Mouse (Mus musculus) limb, embryonic 12.5 days (tissue): ENCODE results near the gene Disc1. TPM values are rescaled to one million over a fixed set of nuclear protein-coding genes. Genes with fewer than 3 reads are reported as not detected.
A peak's percentile ranks its signal among the peaks of the same experiment; 100 is the strongest.

Experiments used
- ATAC-seq: fragments of 200-750 bp; cut with Nextera tagmentation; 2 replicates; pipeline ENCODE4 v1.8.0; 2017; ENCODE audit warnings: low read depth, moderate TSS enrichment; ENCODE audit not compliant: insufficient number of reproducible peaks, insufficient read depth, low FRiP score, low TSS enrichment
- H3K27ac ChIP-seq: fragments of 300-500 bp; sonication (generic); 2 replicates; pipeline ENCODE4 v1.5.1; 2016; ENCODE audit warnings: mild to moderate bottlenecking, moderate library complexity
- H3K27me3 ChIP-seq: fragments of 300-500 bp; sonication (generic); 2 replicates; pipeline ENCODE4 v1.6.1; 2016; ENCODE audit warnings: mild to moderate bottlenecking, moderate library complexity
- H3K36me3 ChIP-seq: fragments of 300-500 bp; sonication (generic); 2 replicates; pipeline ENCODE4 v1.6.1; 2016; ENCODE audit warnings: mild to moderate bottlenecking, moderate library complexity
- H3K4me1 ChIP-seq: fragments of 300-500 bp; sonication (generic); replicated peaks from 2 replicates; pipeline ENCODE4 v1.6.1; 2016
- H3K4me2 ChIP-seq: fragments of 300-500 bp; sonication (generic); 2 replicates; pipeline ENCODE4 v1.6.1; 2016; ENCODE audit warnings: mild to moderate bottlenecking, moderate library complexity
- H3K4me3 ChIP-seq: fragments of 300-500 bp; sonication (generic); replicated peaks from 2 replicates; pipeline ENCODE4 v1.5.1; 2016; ENCODE audit warnings: mild to moderate bottlenecking
- H3K9ac ChIP-seq: fragments of 300-500 bp; sonication (generic); replicated peaks from 2 replicates; pipeline ENCODE4 v1.6.1; 2016; ENCODE audit warnings: mild to moderate bottlenecking, moderate library complexity
- H3K9me3 ChIP-seq: fragments of 300-500 bp; sonication (generic); 2 replicates; pipeline ENCODE4 v1.6.1; 2016; ENCODE audit warnings: mild to moderate bottlenecking, moderate library complexity
- WGBS: fragments of 180-500 bp; shearing (Covaris S2); methylation state at CpG from one replicate; pipeline ENCODE4 v1.1.7; 2016; 5-methylcytosine and 5-hydroxymethylcytosine counted together
- polyA plus RNA-seq: library from polyadenylated mRNA; unstranded; fragments of >200 nt; fragmentation: Nextera tagmentation; extraction: Ambion mirVana; gene quantifications from 2 replicates; pipeline ENCODE4 v1.2.1, GENCODE M21; 2016

Gene Disc1
- polyA plus RNA-seq, 1 experiment from 2014 or later: 2.0 TPM

DNA sequence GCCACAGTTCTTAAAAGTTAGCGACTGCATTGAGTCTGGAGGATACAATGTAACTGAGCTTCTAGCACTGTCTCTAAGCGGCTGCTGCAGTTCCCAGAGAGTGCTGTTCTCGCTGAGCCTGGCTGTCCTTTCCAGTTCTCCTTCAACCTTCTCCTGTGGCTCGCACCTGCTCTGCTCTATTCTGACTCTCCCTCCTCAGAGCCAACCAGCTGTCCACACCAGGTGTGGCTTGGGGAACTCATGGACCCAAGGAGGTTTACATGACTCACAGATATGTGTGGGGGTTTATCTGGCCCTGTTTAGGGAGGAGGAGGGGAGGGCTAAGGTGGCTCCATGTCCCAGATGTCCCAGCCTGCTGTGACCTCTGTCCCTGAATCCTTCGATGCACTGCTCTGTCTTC, 217.4 kb downstream of the Disc1 start:
- Histone ChIP-seq H3K4me1 (no peaks in the 10 kb centered on the region), H3K4me2 (no peak overlapping the region), H3K4me3 (no peak overlapping the region), H3K27me3 (no peaks in the 10 kb centered on the region), H3K9ac (no peak overlapping the region), H3K27ac (no peak overlapping the region), H3K9me3 (0 out of 2 replicates have a peak, but pooled peaks cover 9% of the 10 kb centered on the region), H3K36me3 (no peaks in the 10 kb centered on the region)
- ATAC-seq: no peak
- WGBS: 71% methylated on average over 5 of the region's 5 CpGs

DNA sequence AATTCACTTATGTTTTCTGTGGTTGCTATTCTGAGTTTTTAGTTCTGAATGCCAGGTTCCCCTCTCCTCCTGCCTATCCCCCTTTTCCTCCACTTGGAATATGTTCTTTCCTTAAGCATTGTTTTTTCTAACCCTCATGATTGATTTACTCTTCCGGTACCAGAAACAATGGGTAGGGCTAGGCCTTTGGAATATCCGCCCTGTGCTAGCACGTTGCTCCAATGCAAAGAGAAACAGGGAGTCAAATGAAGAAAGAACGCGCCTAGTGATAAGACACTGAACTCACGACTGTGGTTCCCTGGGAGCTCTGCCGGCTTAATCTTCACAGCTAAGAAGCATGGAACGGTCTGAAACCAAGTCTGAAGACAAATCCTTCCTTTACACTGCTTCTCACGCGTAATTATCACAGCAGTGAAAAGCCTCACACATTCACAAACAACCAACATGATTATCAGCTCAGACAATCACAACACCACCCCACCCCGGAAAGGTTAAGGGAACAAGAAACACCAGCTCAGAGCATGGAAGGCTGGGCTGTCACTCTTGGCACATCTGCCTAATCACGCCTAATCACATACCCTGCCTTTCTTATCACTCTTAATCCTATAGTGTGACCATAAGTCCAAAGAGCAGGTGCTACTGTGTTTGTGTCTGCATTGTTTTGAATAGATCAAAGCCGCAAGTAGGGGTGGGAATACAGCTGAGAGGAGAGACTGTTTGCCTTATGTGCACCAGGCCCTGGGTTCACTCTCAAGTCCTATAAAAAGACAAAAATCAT, 218.3 kb downstream of the Disc1 start:
- 78% methylated on average over 13 of the region's 13 CpGs for WGBS
- Histone ChIP-seq H3K4me2 (no peak overlapping the region), H3K27ac (no peak overlapping the region)

DNA sequence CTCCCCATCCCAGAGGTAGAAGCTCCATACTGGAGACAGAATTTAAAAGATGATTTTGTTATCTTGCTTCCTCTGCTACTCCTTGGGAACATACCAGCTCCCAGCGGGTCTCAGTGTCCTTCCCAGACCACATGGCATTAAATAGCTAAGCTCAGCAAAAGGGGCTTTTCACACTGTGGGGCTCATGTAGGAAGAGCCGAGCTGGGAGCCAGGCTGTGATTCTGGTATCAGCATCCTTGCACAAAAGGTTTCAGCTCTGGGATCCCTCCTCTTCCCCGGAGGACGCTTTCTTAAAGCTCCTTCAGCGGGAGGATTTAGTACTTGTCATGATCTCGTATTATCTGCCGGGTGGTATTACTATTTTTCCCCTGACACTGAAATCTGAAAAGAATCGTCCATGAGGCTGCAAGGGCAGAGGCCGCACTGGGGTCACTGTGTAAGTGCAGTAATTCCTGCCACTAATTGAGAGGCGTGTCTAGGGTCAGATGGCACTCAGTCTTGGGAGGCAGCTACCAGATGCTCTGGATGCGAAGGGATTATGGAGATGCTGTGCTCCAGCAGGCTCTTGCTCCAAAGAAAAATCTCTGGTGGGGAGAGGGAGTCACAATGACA, 223.2 kb downstream of the Disc1 start:
- Histone ChIP-seq H3K4me3 (no peak overlapping the region), H3K27me3 (no peaks in the 10 kb centered on the region), H3K9me3 (0 out of 2 replicates have a peak, but pooled peaks cover 9% of the 10 kb centered on the region), H3K4me2 (no peak overlapping the region), H3K36me3 (no peaks in the 10 kb centered on the region), H3K9ac (no peak overlapping the region), H3K27ac (no peak overlapping the region), H3K4me1 (peaks cover 25% of the 10 kb centered on the region)
- WGBS: 7% methylated on average over 11 of the region's 11 CpGs
- ATAC-seq: no peak

More for the DNA sequence above, 218.3 kb downstream of the Disc1 start:
- H3K9ac ChIP-seq: no peak overlapping the region
- no peaks in the 10 kb centered on the region for H3K27me3 ChIP-seq
- ATAC-seq: no peak
- peaks cover 3% of the 10 kb centered on the region; the same call in 1 of the 2 replicates for H3K4me1 ChIP-seq
- no peak overlapping the region for H3K4me3 ChIP-seq
- H3K9me3 ChIP-seq: 0 out of 2 replicates have a peak, but pooled peaks cover 9% of the 10 kb centered on the region
- no peaks in the 10 kb centered on the region for H3K36me3 ChIP-seq

DNA sequence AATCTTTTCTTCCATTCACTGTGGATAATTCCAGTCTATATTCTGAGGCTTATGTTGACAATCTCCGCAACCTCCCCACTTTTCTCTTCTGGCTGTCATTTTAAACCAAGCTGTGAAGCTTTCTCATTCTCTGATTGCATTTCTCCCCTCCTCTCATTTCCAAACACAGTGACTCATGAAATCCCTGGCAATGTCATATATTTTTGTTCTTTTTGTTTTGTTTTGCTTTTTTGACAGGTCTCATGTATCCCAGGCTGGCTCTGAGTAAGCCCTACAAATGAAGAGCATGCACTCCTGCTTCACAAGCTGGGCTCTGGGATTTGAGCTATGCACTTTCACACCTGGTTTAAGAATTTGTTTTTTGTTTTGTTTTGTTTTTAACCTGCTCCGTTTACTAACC, 225.2 kb downstream of the Disc1 start:
- Histone ChIP-seq H3K27me3 (peaks cover 3% of the 10 kb centered on the region; the same call in 1 of the 2 replicates), H3K4me1 (peaks cover 40% of the 10 kb centered on the region)

DNA sequence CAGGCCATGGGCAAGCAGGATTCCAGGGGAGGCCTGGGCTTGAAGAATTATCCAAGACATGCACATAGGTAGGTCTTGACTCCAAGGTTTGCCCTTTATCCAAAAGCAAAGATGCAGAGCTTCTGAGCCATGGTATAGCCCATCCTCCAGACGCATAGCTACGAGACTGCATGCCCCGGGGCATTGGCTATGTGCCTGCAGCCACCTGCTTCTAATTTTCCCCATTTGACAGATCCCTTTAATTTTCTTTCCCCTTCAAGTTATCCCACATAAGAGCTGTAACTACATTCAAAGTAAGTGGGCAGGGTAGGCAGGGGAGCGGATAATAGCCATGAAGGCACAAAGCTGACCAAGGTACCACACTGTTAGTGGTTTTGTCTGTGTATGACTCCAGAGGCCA, 225.9 kb downstream of the Disc1 start:
- Histone ChIP-seq H3K36me3 (no peaks in the 10 kb centered on the region), H3K4me1 (peaks cover 45% of the 10 kb centered on the region), H3K9me3 (0 out of 2 replicates have a peak, but pooled peaks cover 6% of the 10 kb centered on the region), H3K27me3 (peaks cover 3% of the 10 kb centered on the region; the same call in 1 of the 2 replicates), H3K4me2 (no peak overlapping the region), H3K4me3 (no peak overlapping the region), H3K9ac (no peak overlapping the region), H3K27ac (no peak overlapping the region)
- WGBS: 19% methylated on average over 4 of the region's 4 CpGs
- no peak for ATAC-seq

More for the DNA sequence above, 225.2 kb downstream of the Disc1 start:
- WGBS: 85% methylated on average over 2 of the region's 2 CpGs
- Histone ChIP-seq H3K4me3 (no peak overlapping the region), H3K9ac (no peak overlapping the region), H3K36me3 (no peaks in the 10 kb centered on the region), H3K27ac (no peak overlapping the region), H3K9me3 (0 out of 2 replicates have a peak, but pooled peaks cover 9% of the 10 kb centered on the region), H3K4me2 (no peak overlapping the region)
- no peak for ATAC-seq

DNA sequence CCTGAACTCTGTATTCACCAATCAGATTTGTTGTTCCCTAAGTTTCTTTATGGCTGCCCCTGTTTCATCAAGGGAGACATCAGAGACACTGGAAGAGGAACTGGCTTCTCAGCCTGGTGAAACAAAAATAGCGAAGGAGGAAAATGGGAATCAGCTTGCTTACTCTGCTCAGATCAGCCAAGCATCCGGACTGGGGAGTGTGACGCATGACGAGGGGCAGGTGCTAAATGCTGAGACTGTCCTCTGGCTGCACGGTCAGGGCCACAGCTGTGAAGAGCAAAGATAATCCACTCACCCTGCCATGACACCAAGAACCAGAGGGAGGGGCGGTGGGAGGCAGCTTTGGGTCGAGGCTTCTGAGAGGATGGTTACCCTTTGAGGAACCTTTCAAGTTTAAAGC, 228.5 kb downstream of the Disc1 start:
- no peak for ATAC-seq
- no peaks in the 10 kb centered on the region for H3K36me3 ChIP-seq
- H3K9ac ChIP-seq: no peak overlapping the region
- H3K27me3 ChIP-seq: peaks cover 3% of the 10 kb centered on the region; the same call in 1 of the 2 replicates
- H3K4me1 ChIP-seq: peaks cover 56% of the 10 kb centered on the region
- H3K4me3 ChIP-seq: no peak overlapping the region
- H3K4me2 ChIP-seq: no peak overlapping the region
- WGBS: 35% methylated on average over 7 of the region's 7 CpGs
- H3K27ac ChIP-seq: no peak overlapping the region
- H3K9me3 ChIP-seq: no peaks in the 10 kb centered on the region

DNA sequence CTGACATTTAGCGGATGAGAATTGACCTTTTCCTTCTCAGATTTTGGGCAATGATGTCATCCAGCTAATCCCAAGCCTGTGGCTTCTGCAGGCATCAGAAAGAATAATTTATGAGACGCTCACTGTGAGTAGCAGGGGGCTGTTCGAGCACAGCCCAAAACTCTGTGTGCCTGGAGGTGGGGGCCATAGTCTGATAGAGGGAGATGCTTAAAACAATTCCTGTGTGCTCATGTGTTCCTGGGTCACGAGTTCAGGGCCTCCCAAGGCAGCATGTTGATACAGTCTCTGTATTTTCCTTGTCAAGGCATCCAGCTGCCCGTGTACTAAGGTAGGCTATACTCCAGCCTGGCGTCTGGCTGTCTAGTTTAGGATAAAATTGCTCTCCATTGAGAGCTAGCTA, 229.5 kb downstream of the Disc1 start:
- no peaks in the 10 kb centered on the region for H3K9me3 ChIP-seq
- H3K27me3 ChIP-seq: peaks cover 3% of the 10 kb centered on the region; the same call in 1 of the 2 replicates
- H3K4me3 ChIP-seq: no peak overlapping the region
- WGBS: 56% methylated on average over 6 of the region's 6 CpGs
- H3K27ac ChIP-seq: no peak overlapping the region
- no peak for ATAC-seq
- peaks cover 56% of the 10 kb centered on the region for H3K4me1 ChIP-seq
- H3K36me3 ChIP-seq: no peaks in the 10 kb centered on the region
- H3K4me2 ChIP-seq: no peak overlapping the region
- H3K9ac ChIP-seq: no peak overlapping the region

DNA sequence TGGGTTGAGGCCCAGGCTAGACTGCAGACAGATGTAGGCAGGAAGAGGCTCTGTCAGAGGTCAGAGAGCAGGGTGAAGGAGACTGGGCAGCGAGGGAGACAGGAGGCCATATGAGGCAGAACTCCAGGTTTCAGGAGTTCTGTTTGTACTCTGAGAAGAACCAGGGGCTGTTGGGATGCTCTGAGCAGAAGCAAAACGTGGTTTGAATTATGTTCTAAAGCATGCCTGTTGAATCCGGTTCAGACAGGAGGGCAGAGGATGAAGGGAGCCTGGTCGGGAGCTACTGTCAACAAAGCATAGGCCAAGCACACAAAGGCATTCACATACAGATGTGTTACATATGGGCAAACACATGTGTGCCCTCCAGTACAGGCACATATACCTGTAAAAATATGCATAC, 230.9 kb downstream of the Disc1 start:
- H3K4me3 ChIP-seq: no peak overlapping the region
- 30% methylated on average over 4 of the region's 4 CpGs for WGBS
- no peak overlapping the region for H3K9ac ChIP-seq
- peaks cover 3% of the 10 kb centered on the region; the same call in 1 of the 2 replicates for H3K27me3 ChIP-seq
- no peaks in the 10 kb centered on the region for H3K36me3 ChIP-seq
- H3K4me1 ChIP-seq: peaks cover 50% of the 10 kb centered on the region
- no peaks in the 10 kb centered on the region for H3K9me3 ChIP-seq
- H3K4me2 ChIP-seq: no peak overlapping the region
- ATAC-seq: no peak
- H3K27ac ChIP-seq: peak overlapping the region; percentile 64; the same call in 1 of the 2 replicates

DNA sequence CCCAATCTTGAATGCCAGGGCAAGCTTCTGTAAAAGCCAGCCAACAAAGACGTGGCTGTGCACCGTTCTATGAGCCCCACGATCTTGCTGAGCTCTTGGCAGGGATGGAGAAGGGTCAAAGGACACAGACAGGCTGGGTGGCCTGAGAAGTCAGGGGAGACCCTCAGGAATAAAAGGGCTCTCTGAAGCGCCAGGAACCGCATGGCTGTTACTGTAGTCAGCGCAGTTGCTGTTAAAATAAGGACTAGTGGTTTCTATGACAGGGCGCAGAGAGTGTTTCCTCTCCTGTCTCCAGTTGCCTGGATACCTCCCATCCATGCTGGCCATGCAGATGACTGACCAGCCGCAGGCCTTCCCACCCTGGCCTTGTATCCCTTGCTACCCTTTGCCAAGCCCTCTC, 231.4 kb downstream of the Disc1 start:
- H3K27ac ChIP-seq: peak overlapping the region; percentile 64; the same call in 1 of the 2 replicates
- no peak overlapping the region for H3K4me3 ChIP-seq
- no peak overlapping the region for H3K9ac ChIP-seq
- peaks cover 45% of the 10 kb centered on the region for H3K4me1 ChIP-seq
- H3K4me2 ChIP-seq: no peak overlapping the region
- ATAC-seq: no peak
- no peaks in the 10 kb centered on the region for H3K9me3 ChIP-seq
- H3K36me3 ChIP-seq: no peaks in the 10 kb centered on the region
- WGBS: 69% methylated on average over 8 of the region's 8 CpGs
- peaks cover 3% of the 10 kb centered on the region; the same call in 1 of the 2 replicates for H3K27me3 ChIP-seq

DNA sequence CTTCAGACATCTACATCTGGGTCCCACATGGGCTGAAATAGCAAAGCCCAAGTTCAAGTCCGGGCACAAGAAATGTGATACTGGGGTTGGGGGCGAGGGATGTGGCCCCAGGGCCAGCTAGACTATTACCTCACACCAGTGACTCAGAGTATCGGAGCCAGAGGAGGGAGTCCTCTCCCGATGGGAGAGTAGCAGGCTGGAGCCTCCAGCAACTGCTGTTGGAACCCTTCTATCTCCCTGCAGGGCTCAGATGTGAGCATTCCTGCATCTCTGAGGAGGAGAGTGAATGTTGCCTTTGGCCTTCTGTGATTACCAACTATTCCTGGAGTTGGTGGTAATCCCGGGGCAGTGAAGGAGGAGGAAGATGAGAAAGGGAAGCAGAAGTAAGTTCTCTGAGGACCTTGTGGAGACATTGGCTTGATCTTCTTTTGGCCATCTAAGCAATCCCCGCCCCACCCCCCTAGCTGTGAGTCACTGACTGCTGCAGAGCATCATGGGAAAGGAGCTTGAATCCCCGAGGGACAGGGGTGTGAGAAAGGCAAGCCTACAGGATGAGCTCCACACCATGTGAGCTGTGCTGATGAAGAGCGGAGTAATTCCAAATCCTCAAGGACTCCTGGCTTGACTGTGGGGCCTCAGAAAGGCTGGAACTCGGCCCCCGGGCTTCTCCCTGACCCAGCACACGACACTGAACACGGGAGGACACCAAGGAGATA, 232.1 kb downstream of the Disc1 start:
- Histone ChIP-seq H3K4me3 (no peak overlapping the region), H3K4me2 (no peak overlapping the region), H3K27ac (peak overlapping the region; percentile 51; the same call in 1 of the 2 replicates), H3K9me3 (peaks cover 4% of the 10 kb centered on the region; the same call in 1 of the 2 replicates), H3K27me3 (peaks cover 3% of the 10 kb centered on the region; the same call in 1 of the 2 replicates), H3K4me1 (peaks cover 44% of the 10 kb centered on the region), H3K36me3 (no peaks in the 10 kb centered on the region), H3K9ac (no peak overlapping the region)
- WGBS: 69% methylated on average over 12 of the region's 12 CpGs
- ATAC-seq: no peak

DNA sequence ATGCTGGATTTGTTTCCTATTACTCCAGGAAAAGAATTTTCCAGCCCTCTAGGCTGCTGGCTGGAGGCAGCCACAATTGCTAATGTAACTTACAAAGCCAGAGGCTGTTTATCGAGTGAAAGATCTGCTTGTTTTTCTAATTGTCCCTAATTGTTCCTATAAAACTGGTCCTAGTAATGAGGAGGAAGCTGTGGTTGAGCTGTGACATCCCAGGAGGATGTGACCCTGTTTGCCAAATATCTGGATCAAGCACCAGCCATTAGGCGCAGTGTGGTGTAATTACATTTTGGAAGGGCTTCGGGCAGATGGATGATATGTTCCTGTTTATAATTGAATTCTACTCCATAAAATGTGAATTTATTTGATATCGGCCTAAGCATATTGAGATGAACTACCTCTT, 233.3 kb downstream of the Disc1 start:
- Histone ChIP-seq H3K27ac (no peak overlapping the region), H3K27me3 (peaks cover 3% of the 10 kb centered on the region; the same call in 1 of the 2 replicates), H3K36me3 (no peaks in the 10 kb centered on the region), H3K9me3 (peaks cover 4% of the 10 kb centered on the region; the same call in 1 of the 2 replicates), H3K4me2 (no peak overlapping the region), H3K4me1 (peaks cover 48% of the 10 kb centered on the region), H3K4me3 (no peak overlapping the region), H3K9ac (no peak overlapping the region)
- 63% methylated on average over 4 of the region's 4 CpGs for WGBS
- no peak for ATAC-seq
